Mouse (Mus musculus): ENCODE data around the gene Dglucy. TPM values are rescaled to one million over a fixed set of nuclear protein-coding genes. Genes with fewer than 3 reads are reported as not detected.
A peak's percentile ranks its signal among the peaks of the same experiment; 100 is the strongest.

The Dglucy gene
- total RNA-seq, 2 experiments from 2014 or later = 20.5 to 24.8 TPM

DNA sequence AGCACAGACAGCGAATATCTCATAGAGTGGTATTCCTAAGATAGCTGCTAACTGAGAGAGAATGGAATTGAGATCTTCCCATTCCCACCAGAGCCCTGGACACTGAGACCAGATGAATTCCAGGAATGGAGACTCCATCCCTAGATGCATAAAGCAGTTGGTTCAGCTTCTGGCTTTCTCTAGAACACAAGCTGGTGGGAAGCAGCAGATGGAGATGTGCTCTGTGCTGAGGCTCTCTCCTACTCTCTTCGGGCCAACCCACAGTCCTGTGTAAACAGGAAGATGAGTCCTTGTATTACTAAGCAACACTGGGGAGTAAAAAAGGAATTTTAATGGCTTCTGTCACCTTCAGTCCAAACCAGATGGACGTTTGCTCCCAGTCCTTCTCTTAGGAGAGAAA lies 96.7 kb downstream of the Dglucy start:
- no peak for DNase-seq (ENCODE audit: low spot score in 2 of 2)

DNA sequence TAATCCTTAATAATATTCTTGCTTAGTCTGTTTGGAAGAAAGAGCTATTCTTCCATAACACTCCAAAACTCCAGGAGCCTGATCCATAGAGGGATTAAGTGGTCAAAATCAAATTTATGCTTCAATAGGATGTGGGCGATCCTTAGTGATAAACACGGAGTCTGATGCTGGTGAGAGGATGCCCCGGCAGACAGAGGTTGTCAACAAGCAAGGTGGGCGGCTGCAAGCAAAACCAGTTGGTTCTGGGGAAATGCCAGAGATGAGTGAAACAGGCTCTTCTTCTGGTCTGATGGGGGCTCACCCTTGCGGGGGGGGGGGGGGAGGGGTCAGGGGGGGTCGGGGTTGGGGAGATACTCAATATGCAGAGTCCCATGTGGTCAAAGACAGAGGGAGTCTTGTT lies 97.1 kb downstream of the Dglucy start:
- no peak for DNase-seq (ENCODE audit: low spot score in 2 of 2)

DNA sequence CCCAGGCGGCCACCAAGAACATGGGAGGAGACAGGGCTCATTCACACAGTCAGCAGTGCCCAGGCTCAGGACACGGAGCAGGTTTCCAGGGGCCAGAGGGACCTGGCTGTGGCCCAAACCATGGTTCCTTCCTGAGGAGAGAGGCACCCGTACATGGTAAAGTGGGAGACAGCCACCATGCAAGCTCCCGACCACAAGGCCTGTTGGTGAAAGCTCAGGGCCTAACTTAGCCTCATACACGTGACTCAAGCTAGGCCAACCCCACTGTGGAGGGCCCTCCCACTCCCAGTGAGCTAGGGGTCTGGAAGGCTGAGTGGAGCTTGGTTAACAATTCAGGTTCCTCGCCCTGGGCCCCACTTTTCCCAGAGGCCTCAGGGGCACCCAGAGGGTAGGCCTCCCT lies 99.1 kb downstream of the Dglucy start:
- no peak for DNase-seq (ENCODE audit: low spot score in 2 of 2)

DNA sequence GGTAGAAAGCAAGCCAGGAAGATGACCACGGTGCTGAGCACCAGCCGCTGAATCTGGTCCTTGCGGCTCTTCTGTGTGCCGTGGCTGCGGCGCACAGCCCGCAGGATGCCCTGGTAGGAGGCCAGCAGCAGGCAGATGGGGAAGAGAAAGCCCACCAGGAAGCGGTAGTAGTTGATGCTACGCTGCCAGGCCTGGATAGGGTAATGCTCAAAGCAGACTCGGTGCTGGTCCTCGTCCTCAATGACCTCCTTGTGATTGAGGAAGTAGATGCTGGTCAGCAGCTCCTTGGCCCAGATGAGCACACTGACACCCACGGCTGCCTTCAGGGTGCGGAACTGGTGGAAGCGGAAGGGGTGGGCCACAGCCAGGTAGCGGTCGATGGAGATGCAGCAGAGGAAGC lies 99.7 kb downstream of the Dglucy start:
- DNase-seq (ENCODE audit: low spot score in 2 of 2) = no peak

DNA sequence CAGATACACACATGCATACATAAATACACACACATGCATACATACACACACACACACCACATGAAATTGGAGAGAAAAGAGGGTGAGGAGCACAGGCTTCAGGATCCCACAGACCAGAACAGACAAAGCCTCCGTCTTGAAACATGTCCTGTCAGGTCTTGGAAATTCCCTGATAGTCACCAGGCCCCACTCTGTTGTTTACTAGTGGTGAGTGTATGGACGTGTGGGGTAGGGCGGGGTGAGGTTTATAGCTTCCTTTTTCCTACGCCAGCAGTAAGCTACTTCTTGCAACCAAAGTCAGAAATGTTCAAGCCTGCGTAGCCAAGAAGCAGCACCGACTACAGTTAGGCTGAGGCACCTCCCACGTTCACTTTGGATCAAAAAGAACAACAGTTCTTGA lies 104.3 kb downstream of the Dglucy start:
- DNase-seq (ENCODE audit: low spot score in 2 of 2) = no peak

DNA sequence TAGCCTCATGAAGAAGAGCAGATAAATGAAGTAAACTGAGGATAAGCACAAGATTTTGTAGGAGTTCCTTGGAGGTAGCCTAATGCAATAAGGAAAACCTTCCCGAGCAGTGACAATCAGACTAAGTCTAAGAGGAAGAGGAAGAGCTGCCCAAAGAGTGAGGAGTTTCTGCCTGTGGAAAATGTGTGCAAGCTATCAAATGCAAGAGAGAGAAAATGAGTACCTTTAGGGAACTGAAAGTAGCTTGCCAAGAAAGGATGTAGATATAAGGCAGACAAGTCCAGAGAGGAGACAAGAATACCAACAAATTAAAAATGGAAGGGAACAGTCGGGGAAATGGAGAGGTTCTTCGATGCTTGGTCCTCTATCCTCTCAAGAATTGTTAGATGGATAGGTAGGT lies 106.7 kb downstream of the Dglucy start:
- no peak for DNase-seq (ENCODE audit: low spot score in 2 of 2)

DNA sequence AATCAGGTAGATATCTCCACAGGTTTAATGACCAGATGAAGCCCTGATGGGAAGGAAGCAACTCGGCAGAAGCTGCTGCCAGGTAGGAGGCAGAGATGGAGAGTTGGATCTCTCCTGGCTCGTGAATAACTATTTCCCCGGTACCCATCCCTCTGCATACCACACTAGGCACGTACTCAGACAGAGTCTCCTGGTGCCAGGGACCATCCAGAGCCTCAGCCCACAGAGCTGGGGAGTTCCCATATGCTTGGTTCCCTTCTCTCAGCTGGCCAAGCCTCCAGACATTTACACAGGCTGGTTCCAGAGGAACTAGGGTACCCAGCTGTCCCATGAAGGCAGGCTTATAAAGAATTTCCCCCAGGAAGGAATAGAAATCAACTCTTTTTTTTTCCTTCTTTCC lies 108.0 kb downstream of the Dglucy start:
- DNase-seq (ENCODE audit: low spot score in 2 of 2) = no peak

DNA sequence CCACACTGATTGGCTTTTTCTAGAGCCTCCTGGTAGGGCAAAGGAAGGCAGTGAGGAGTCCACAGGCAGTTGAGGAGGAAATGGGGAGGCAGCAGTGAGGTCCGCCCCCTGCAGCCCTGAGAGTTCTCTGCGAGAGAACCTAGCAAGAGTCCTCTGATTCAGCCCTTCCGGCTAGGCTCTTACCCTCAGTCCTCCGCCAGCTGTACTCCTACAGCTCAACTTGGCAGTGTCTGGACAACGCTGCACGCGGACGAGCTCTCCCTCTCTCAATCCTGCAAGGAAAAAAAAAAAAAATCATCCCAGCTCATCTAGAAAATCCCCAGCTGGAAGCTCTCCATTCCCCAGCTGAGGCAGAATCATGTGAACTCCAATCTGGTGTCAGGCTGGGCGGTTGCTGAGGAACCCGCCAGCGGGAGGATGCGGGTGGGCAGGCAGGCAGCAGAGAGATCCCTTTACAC lies 109.0 kb downstream of the Dglucy start:
- no peak for DNase-seq (ENCODE audit: low spot score in 2 of 2)

DNA sequence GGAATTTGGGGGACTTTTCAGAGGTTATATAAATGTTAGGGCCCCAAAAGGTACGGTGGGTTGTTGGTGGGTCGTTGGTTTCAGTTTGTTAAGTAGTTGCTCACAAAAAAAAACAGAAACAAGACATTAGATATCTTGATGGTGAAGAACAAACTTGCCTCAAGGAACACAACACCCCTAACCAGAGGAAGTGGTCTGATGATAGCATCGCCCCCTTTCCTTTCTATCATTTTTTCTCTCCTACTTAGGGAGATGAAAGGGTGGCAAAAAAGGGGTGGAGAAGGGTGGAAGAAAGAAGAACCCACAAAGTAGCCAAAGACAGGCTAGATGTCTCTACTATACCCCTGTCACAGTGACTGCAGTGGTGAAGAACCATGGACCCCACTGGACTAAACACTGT lies 111.7 kb downstream of the Dglucy start:
- DNase-seq (ENCODE audit: low spot score in 2 of 2) = no peak

DNA sequence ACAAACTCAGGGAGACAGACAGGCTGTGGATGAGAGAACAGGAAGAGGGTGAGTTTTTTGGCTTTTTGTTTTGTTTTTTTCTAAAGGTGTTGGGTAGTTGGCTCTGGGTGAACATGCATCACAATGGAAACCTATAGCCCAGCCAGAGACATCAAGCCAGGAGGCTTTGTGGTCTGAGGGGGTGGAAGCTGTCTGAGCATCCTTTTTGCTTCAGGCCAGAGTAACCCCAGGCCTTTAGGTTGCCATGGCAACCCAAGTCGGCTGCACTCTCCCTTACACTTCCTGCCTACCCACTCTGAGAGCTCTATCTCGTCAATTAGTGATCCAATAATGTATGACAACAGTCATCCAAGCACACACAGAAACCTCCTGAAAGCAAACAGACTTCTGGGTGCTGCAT lies 116.6 kb downstream of the Dglucy start:
- no peak for DNase-seq (ENCODE audit: low spot score in 2 of 2)

DNA sequence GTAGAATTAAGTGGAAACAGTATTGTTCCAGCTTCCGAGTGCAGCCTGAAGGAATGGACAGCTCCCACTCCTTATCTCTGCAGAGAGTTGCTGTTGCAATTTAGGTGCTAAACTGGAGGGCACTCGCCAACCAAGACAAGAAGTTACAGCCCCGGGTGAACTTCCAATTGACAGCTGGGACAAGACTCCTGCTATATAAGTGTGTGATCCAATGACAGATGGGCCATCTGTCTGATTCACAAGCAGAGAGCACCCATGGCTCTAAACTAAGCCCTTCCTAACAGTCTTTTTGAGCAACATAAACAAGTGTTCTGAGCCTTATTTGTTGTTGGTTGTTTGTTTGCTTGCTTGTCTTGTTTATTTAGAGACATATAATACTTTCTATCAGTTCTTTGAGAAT lies 117.8 kb downstream of the Dglucy start:
- no peak for DNase-seq (ENCODE audit: low spot score in 2 of 2)

DNA sequence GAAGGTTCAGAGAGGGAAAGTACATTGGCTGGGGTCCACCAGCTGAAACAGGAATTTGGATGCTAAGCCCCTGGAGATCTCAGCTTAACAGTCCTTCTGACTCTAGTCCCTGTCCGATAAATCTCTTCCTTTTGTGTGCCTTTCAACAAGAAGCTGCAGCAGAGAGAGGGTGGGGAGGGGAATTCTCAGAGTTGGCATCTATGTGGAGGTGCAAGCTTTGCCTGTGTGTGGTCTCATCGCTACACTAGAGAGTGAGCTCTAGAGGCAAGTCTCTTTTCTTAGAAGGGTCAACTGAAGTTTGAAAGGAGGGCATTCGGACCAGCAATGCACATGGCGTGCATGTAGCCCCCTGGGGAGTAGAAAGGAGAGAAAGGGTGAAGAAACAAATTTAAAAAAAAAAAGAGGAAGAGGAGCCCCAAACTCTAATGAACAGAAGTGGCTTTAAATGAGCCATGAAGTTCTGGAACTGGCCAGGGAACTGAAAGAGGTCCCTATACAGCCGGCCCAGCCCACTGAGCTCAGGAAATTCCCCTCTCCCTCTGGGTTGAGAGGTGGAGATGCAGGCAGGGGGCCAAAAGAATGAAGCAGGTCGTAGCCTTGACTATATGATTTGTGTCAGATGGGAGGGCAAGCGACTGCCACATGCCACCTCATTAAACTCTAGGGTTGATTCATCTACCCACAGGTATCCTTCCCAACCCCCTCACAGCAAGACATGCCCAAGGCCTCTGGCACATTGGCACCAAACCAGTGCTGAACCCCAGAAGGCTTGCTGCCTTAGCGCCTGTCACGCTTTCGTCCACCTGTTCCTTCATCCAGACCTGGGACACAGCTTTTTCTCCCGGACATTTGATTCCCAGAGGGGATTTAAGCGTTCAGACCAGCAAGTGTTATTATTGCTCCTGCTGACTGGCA lies 119.1 kb downstream of the Dglucy start:
- no peak for DNase-seq (ENCODE audit: low spot score in 2 of 2)

DNA sequence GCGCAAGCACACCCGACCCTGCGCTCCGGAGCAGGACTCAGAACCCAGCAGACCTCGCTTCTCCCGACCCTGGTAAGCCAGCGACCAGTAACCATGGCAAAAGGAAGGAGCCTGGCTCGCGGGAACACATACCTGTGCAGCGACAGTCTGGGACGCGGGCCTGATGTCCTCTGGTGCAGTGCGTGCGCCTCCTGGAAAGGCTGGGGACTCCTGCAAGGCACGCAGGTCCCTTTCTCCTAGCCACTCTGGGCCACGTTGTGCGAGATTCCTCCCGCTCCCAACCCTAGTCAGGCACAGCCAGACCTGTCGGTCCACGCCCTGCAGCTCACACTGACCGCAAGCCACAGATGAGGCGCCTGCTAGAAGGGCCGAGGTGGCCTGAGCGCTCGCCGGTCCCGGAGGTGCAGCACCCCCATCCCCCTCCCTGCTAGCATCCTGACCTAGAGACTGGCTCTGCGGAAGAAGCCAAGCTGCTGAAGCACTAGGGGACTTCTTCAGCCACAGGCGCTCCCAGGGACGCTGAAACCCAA lies 120.3 kb downstream of the Dglucy start:
- DNase-seq (ENCODE audit: low spot score in 2 of 2) = no peak

DNA sequence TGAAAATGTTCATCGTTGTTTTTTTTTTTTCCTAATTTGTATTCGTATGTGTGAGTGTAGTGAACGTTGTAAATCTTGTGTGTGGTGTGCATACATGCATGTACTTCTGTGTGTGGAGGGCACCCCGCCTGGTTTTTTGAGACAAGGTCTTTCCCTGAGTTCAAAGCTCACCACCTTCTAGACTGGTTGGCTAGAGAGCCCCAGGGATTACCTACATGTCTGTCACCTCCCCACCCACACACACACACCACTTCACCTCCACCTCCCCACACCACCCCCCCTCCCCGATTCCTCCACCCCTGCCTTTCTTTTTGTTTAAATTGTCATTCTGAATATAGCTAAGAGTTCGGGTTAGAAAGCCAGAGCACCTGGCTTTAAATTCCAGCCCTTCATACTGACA lies 122.0 kb downstream of the Dglucy start:
- no peak for DNase-seq (ENCODE audit: low spot score in 2 of 2)

DNA sequence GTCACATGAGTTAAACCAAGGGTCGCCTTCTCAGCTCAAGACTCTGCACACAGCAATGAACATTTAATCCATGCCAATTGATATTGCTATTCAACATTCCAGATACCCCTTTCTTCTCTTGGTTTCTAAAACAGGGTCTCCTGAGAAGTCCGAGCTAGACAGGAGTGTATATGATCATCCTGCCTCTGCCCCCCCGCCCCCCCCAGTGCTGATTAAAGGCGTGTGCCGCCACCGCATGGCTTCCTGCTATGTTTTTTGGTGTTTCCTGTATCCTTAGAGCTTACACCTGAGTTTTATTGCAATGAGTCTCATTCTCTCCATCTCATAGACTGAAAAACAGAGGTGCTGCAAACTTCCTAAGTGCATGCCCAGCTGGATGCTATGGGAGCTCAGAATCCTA lies 122.5 kb downstream of the Dglucy start:
- DNase-seq (ENCODE audit: low spot score in 2 of 2) = no peak

DNA sequence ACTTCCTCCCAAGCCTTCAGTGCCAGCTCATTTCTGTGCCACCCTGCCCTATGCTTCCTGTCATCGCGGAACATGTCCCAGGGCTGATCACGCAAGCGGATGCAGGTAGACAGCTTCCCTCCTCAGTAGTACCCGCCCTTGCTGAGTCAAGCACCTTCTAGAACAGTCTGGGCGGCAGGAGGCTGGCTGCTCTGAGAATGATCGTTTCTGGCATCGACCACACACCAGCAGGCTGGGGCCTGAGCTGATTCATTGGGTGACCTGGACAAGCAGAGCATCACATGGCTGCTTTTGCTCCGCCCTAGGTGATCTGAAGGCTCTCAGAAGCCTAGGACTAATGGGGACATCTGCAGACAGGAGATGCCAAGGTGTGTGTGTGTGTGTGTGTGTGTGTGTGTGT lies 124.9 kb downstream of the Dglucy start:
- no peak for DNase-seq (ENCODE audit: low spot score in 2 of 2)

DNA sequence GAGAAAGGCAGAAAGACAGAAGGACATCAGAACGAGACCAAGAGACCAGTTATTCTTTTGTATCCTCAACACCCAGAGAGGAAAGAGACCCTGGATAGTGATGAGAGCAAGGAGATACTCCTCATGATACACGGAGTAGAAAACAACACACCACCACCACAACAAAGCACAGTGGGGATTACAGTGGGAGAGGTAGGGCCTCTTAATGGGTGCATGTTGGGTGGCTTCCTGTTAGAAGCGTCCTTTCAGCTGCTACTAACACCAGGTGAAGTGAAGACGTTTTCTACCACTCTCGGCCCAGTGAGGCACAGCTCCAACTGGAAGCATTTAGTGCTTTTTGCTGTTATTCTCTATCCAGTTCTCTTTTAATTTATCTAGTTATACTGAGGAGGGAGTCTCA lies 128.0 kb downstream of the Dglucy start:
- DNase-seq (ENCODE audit: low spot score in 2 of 2) = no peak

DNA sequence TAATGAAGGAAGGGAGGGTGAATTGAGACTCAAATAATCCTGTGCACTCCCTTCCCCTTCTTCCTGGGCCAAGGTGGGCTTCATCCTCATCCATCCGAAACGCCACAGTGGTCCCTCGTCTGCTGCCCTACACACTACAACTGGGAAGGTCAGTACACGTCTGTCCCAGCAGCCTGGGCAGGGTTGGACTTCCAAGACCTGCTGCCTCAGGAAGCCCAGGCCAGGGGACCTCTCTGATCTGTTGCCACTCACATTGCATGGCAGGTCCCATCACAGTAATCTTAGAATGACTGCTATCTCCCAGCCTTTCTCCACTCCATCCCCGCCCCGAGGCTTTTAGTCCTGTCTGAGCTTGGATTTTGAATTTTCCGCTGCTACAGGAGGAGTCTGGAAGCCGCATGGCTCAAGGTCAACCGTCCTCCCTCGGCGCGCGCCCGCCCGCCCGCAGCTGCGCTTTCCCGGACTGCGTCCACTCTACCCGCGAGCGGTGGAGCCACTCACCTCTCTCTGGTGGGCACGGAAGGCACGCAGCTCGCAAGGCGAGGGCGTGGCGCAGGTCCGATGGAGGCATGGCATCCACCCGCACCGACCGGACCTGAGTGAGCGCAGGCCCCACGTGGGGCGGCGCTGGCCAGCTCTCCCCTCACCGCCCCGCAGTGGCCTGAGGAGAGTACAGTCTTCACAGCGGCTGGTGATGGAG lies 128.9 kb downstream of the Dglucy start, which contains the start of gene Gpr68:
Gpr68 (minus strand) TSS at position 601 of the 700 bp plus-strand sequence.
- peak in 1 of 2 experiments; percentile 30 for DNase-seq (ENCODE audit: low spot score in 2 of 2)

DNA sequence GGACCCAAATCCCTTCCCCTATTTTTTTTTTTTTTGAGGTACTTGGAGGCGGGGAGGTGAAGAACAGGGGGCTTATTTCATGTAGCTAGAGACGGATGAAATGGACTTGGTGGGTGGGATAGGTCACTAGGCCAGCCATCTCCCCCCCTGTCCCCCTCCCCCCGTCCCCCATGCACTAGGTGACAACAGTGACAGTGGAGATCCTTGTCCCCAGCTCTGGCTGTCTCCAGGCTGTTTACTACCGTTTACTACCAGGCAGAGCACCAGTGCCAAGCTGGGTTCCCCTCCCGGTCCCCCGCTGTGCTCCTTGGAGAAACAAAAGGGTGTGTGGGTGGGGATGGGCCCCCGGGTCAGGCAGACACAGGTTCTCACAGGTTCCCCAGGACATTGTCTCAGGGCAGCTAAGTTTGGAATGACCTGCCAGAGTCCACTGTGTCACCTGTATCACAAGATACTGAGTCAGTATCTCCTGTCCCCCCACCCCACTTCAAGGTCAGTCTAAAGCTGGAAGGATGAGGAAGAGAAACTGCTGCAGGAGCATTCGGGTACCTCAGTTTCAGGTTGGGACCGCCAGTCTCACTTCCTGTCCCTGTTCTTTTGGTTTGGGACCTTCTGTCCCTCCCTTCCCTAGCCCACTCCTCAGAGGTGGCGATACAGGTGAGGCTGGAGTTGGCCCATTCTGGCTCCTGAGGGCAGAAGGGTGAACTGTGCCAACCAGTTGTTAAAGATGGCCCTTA lies 129.6 kb downstream of the Dglucy start:
- DNase-seq (ENCODE audit: low spot score in 2 of 2) = no peak

DNA sequence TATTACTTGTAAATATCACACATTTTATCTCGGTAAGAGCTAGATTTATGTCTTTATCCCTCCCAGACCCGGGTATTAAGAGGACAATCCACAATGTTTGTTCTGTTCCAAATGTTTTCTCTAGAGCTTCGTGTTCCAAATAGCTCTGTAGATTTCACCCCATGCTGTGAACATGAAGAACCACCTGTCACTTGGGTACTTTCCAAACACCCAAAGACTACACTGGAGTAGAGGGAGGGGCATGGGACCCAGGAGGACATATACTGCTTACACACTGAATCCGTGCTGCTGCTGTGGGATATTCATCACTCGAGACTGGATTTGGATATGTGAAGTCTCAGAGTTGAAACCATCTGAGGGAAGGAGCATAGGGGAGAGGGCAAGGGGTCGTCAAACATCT lies 130.9 kb downstream of the Dglucy start:
- no peak for DNase-seq (ENCODE audit: low spot score in 2 of 2)

DNA sequence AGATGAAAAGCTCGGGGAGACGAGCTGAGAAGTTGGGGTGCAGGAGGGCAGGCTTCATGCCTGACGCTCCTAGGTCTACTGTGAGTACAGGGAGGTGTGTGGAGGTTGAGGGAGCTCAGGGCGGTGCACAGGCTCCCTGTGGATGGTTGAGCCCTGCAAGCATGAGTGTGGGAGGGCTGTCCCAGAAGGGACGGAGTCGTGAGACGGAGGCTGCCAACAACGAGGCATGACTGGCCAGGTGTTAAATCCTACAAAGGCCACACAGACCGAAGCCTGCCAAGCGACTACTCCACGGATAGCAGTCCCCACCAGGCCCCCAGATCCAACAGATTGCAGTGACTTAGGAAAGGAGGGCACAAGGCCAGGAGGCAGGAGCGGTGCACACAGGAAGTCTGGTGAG lies 131.9 kb downstream of the Dglucy start:
- no peak for DNase-seq (ENCODE audit: low spot score in 2 of 2)
